Mouse (Mus musculus): ENCODE measurements around the gene Birc5. TPM values are rescaled to one million over a fixed set of nuclear protein-coding genes. Genes with fewer than 3 reads are reported as not detected.

The Birc5 gene
- polyA plus RNA-seq, 1 experiment from 2014 or later = 365 TPM

Other genes starting within 250 kb of the Birc5 start
- 18.5 and 18.8 TPM in 2 replicates for gene Tnrc6c, start 195.0 kb upstream of the Birc5 start, polyA plus RNA-seq (2014; fragmentation: Nextera tagmentation; extraction: Ambion mirVana)
- gene Tmc8, start 67.2 kb upstream of the Birc5 start, polyA plus RNA-seq (2014; fragmentation: Nextera tagmentation; extraction: Ambion mirVana) = 2.0 and 2.4 TPM in 2 replicates
- gene Tmc6, start 67.1 kb upstream of the Birc5 start, polyA plus RNA-seq (2014; fragmentation: Nextera tagmentation; extraction: Ambion mirVana) = 5.9 and 10.0 TPM in 2 replicates
- gene 6030468B19Rik, start 51.6 kb upstream of the Birc5 start, polyA plus RNA-seq (2014; fragmentation: Nextera tagmentation; extraction: Ambion mirVana) = 0.60 and 1.5 TPM in 2 replicates
- 0.55 and 0.87 TPM in 2 replicates for gene Gm20708, start 39.6 kb upstream of the Birc5 start, polyA plus RNA-seq (2014; fragmentation: Nextera tagmentation; extraction: Ambion mirVana)
- gene Syngr2, start 39.6 kb upstream of the Birc5 start, polyA plus RNA-seq (2014; fragmentation: Nextera tagmentation; extraction: Ambion mirVana) = 32.7 and 36.6 TPM in 2 replicates
- 6.0 and 6.8 TPM in 2 replicates for gene Afmid, start 23.3 kb upstream of the Birc5 start, polyA plus RNA-seq (2014; fragmentation: Nextera tagmentation; extraction: Ambion mirVana)
- 118 and 124 TPM in 2 replicates for gene Tk1, start 23.2 kb upstream of the Birc5 start, polyA plus RNA-seq (2014; fragmentation: Nextera tagmentation; extraction: Ambion mirVana)
- not detected in 2 replicates for gene Tmem235, start 11.5 kb downstream of the Birc5 start, polyA plus RNA-seq (2014; fragmentation: Nextera tagmentation; extraction: Ambion mirVana)
- 3.2 and 4.0 TPM in 2 replicates for gene Tha1, start 24.2 kb downstream of the Birc5 start, polyA plus RNA-seq (2014; fragmentation: Nextera tagmentation; extraction: Ambion mirVana)
- 5.4 and 5.9 TPM in 2 replicates for gene Socs3, start 120.8 kb downstream of the Birc5 start, polyA plus RNA-seq (2014; fragmentation: Nextera tagmentation; extraction: Ambion mirVana)
- 43.4 and 45.7 TPM in 2 replicates for gene Pgs1, start 137.0 kb downstream of the Birc5 start, polyA plus RNA-seq (2014; fragmentation: Nextera tagmentation; extraction: Ambion mirVana)